Mouse (Mus musculus): ENCODE results near the gene Nr2f2.

The Nr2f2 gene

GRCm38 (mm10) chr7:70332064-70332850, 34.3 kb downstream of the Nr2f2 start:
- DNase-seq (ENCODE audit: low read depth, low spot score), result no peak

- DNase-seq (ENCODE audit: low read depth, low spot score), result peak; percentile 36
Observed at GRCm38 (mm10) chr7:70331243-70332063, 35.1 kb downstream of the Nr2f2 start.

- no peak for DNase-seq (ENCODE audit: low read depth, low spot score)
Observed at GRCm38 (mm10) chr7:70330761-70331242, 35.7 kb downstream of the Nr2f2 start.

GRCm38 (mm10) chr7:70330207-70330562, 36.4 kb downstream of the Nr2f2 start:
- no peak for DNase-seq (ENCODE audit: low read depth, low spot score)

- no peak for DNase-seq (ENCODE audit: low read depth, low spot score)
Observed at GRCm38 (mm10) chr7:70329521-70330206, 36.9 kb downstream of the Nr2f2 start.

GRCm38 (mm10) chr7:70329037-70329516, 37.5 kb downstream of the Nr2f2 start:
- DNase-seq (ENCODE audit: low read depth, low spot score), result no peak

- DNase-seq (ENCODE audit: low read depth, low spot score), result no peak
Observed at GRCm38 (mm10) chr7:70328206-70329036, 38.1 kb downstream of the Nr2f2 start.

- no peak for DNase-seq (ENCODE audit: low read depth, low spot score)
Observed at GRCm38 (mm10) chr7:70327191-70327590, 39.3 kb downstream of the Nr2f2 start.

- DNase-seq (ENCODE audit: low read depth, low spot score), result no peak
Observed at GRCm38 (mm10) chr7:70326176-70327035, 40.1 kb downstream of the Nr2f2 start.

- DNase-seq (ENCODE audit: low read depth, low spot score), result no peak
Observed at GRCm38 (mm10) chr7:70325381-70325780, 41.2 kb downstream of the Nr2f2 start.

GRCm38 (mm10) chr7:70324541-70324940, 42.0 kb downstream of the Nr2f2 start:
- no peak for DNase-seq (ENCODE audit: low read depth, low spot score)

- DNase-seq (ENCODE audit: low read depth, low spot score), result no peak
Observed at GRCm38 (mm10) chr7:70324041-70324440, 42.5 kb downstream of the Nr2f2 start.

GRCm38 (mm10) chr7:70305716-70306115, 60.8 kb downstream of the Nr2f2 start:
- no peak for DNase-seq (ENCODE audit: low read depth, low spot score)

GRCm38 (mm10) chr7:70304426-70304825, 62.1 kb downstream of the Nr2f2 start:
- no peak for DNase-seq (ENCODE audit: low read depth, low spot score)
